Mouse (Mus musculus) cerebellum, postnatal 14 days (tissue): ENCODE measurements around the gene Cyp46a1.

ENCODE experiments used
- DNase-seq, 2 experiments: peaks; one replicate each; pipeline ENCODE4 v3.0.0; 2021; ENCODE audit warnings: mixed read lengths in 2 of 2

Gene Cyp46a1

GRCm38 (mm10) chr12:108403957-108404356, 69.8 kb downstream of the Cyp46a1 start:
- DNase-seq: no peak

- DNase-seq: no peak
Observed at GRCm38 (mm10) chr12:108409100-108409499, 74.9 kb downstream of the Cyp46a1 start.

DNA sequence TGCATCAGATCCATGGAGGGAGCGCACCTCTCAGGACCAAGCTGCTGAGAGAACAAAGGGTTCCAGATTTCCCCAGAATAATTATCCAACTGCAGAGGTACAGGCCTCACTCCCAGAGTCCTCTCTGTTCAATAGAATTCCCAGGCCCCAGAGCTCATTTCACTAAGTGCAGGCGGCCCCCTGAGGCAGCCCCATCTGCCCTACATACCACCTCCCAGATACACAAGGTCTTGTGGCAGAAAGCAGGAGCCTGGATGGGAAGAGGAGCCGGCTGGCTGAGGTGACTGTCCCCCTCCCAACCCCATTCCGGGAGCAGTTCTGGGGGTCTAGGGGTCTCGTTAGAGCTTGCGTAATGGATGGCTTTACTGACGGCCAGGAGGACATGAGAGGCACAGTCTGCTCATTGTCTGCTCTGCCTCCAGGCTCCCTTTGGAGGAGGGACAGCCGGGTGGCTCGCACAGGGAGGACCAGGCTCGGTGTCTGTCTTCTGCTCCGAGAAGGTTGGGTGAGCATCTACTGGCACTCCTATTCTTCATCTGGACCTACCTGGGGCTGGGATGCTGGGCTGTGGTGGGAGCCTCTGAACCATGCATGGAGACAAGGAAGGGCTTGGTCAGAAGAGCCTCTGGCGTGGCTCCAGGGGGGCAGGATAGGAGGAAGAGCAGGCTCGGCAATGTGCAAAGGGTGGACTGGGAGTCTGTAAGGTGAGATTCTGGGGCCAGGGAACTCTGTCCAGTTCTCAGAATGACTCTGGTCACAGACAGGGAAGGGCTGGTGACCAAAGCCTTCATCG, 76.4 kb downstream of the Cyp46a1 start:
- DNase-seq: peak in 1 of 2 experiments; percentile 67
